Mouse (Mus musculus) myocyte (in vitro differentiated cells): ENCODE measurements around the gene Crnkl1. TPM values are rescaled to one million over a fixed set of nuclear protein-coding genes. Genes with fewer than 3 reads are reported as not detected.

Source experiments
- H3K27me3 ChIP-seq: one replicate; pipeline ENCODE4 v1.6.1; 2011; ENCODE audit not compliant: control insufficient read depth, insufficient read depth, insufficient read length
- H3K36me3 ChIP-seq: one replicate; pipeline ENCODE4 v1.6.1; 2011; ENCODE audit not compliant: control insufficient read depth, insufficient read depth
- H3K4me2 ChIP-seq: one replicate; pipeline ENCODE4 v1.6.1; 2011; ENCODE audit warnings: low read depth, control low read depth
- H3K4me3 ChIP-seq: one replicate; pipeline ENCODE4 v1.5.1; 2011; ENCODE audit warnings: mild to moderate bottlenecking, control low read depth, moderate library complexity
- H3K79me2 ChIP-seq: one replicate; pipeline ENCODE4 v1.6.1; 2011; ENCODE audit not compliant: control insufficient read depth, insufficient read depth
- H3ac ChIP-seq: one replicate; pipeline ENCODE4 v1.6.1; 2011; ENCODE audit not compliant: control insufficient read depth, insufficient read length
- CEBPB ChIP-seq: IDR thresholded peaks from 2 replicates; pipeline ENCODE4 v1.6.1; 2011; ENCODE audit warnings: mild to moderate bottlenecking, moderate library complexity; ENCODE audit not compliant: poor library complexity, insufficient read depth, severe bottlenecking
- E2F4 ChIP-seq: IDR thresholded peaks from one replicate; pipeline ENCODE4 v1.6.1; 2011; ENCODE audit warnings: mild to moderate bottlenecking, control low read depth, moderate library complexity; ENCODE audit not compliant: insufficient read depth
- MAX ChIP-seq: IDR thresholded peaks from one replicate; pipeline ENCODE4 v1.6.1; 2011; ENCODE audit warnings: low read depth, mild to moderate bottlenecking, control low read depth
- MYOD1 ChIP-seq, 3 experiments: IDR thresholded peaks; one replicate each; pipeline ENCODE4 v1.6.1; 2011; ENCODE audit warnings: control low read depth in 2 of 3, low read depth in 2 of 3, mild to moderate bottlenecking in 2 of 3, moderate library complexity in 1 of 3; ENCODE audit not compliant: insufficient read length in 2 of 3, control insufficient read depth in 1 of 3
- MYOG ChIP-seq, 3 experiments: IDR thresholded peaks; one replicate each; pipeline ENCODE4 v1.6.1; 2011; ENCODE audit warnings: control low read depth in 2 of 3, low read depth in 2 of 3, mild to moderate bottlenecking in 2 of 3; ENCODE audit not compliant: insufficient read length in 2 of 3, control insufficient read depth in 1 of 3, insufficient read depth in 1 of 3
- POLR2A ChIP-seq: IDR thresholded peaks from one replicate; pipeline ENCODE4 v1.6.1; 2011; ENCODE audit warnings: low read depth, mild to moderate bottlenecking, control low read depth, moderate library complexity; ENCODE audit not compliant: insufficient read length
- POLR2AphosphoS2 ChIP-seq: IDR thresholded peaks from one replicate; pipeline ENCODE4 v1.6.1; 2011; ENCODE audit warnings: low read depth, control low read depth; ENCODE audit not compliant: insufficient read length
- REST ChIP-seq: IDR thresholded peaks from one replicate; pipeline ENCODE4 v1.6.1; 2011; ENCODE audit warnings: mild to moderate bottlenecking, control low read depth, moderate library complexity; ENCODE audit not compliant: insufficient read depth, insufficient read length
- SRF ChIP-seq: IDR thresholded peaks from one replicate; pipeline ENCODE4 v1.6.1; 2011; ENCODE audit warnings: low read depth; ENCODE audit not compliant: control insufficient read depth, insufficient read length
- TCF12 ChIP-seq: IDR thresholded peaks from one replicate; pipeline ENCODE4 v1.6.1; 2011; ENCODE audit warnings: mild to moderate bottlenecking, control low read depth; ENCODE audit not compliant: poor library complexity, insufficient read depth, severe bottlenecking
- TCF3 ChIP-seq: IDR thresholded peaks from one replicate; pipeline ENCODE4 v1.6.1; 2011; ENCODE audit warnings: low read depth, control low read depth; ENCODE audit not compliant: insufficient read length
- USF1 ChIP-seq: IDR thresholded peaks from one replicate; pipeline ENCODE4 v1.6.1; 2011; ENCODE audit warnings: low read depth, mild to moderate bottlenecking, control low read depth, moderate library complexity
- polyA plus RNA-seq: library from polyadenylated mRNA; unstranded; fragments of >200 nt; fragmentation: generic; extraction: Trizol; gene quantifications from one replicate; pipeline ENCODE4 v1.2.1, GENCODE M21; 2012; ENCODE audit warnings: missing spikeins

The Crnkl1 gene
- polyA plus RNA-seq, 1 experiment, result 10.9 TPM

GRCm38 (mm10) chr2:145952726-145953125 lies 17.9 kb upstream of the Crnkl1 start:
- no peak overlapping the region for H3K4me2 ChIP-seq
- TF ChIP-seq TCF3 (no peak), E2F4 (no peak), POLR2AphosphoS2 (no peak), MYOG (IDR thresholded peaks at IDR 0.05; ENCODE audit: control insufficient read depth in 1 of 3, insufficient read depth in 1 of 3, insufficient read length in 2 of 3, low read depth in 2 of 3) (no peak), USF1 (no peak), SRF (no peak), TCF12 (no peak), POLR2A (no peak), MYOD1 (IDR thresholded peaks at IDR 0.05; ENCODE audit: control insufficient read depth in 1 of 3, insufficient read length in 2 of 3, low read depth in 2 of 3) (no peak), MAX (no peak), REST (no peak), CEBPB (no peak)
- H3K27me3 ChIP-seq, result no peaks in the 10 kb centered on the region
- no peaks in the 10 kb centered on the region for H3K79me2 ChIP-seq
- no peak overlapping the region for H3K4me3 ChIP-seq
- no peak overlapping the region for H3ac ChIP-seq
- no peaks in the 10 kb centered on the region for H3K36me3 ChIP-seq

GRCm38 (mm10) chr2:145950239-145950638 lies 15.4 kb upstream of the Crnkl1 start:
- no peaks in the 10 kb centered on the region for H3K36me3 ChIP-seq
- no peak overlapping the region for H3ac ChIP-seq
- H3K4me2 ChIP-seq, result no peak overlapping the region
- no peak overlapping the region for H3K4me3 ChIP-seq
- H3K27me3 ChIP-seq, result no peaks in the 10 kb centered on the region
- H3K79me2 ChIP-seq, result no peaks in the 10 kb centered on the region
- no peak for TF ChIP-seq TCF3
- no peak for TF ChIP-seq POLR2A
- TF ChIP-seq TCF12, result no peak
- no peak for TF ChIP-seq REST
- TF ChIP-seq MAX, result no peak

- TF ChIP-seq POLR2A (no peak), E2F4 (no peak), SRF (no peak), REST (no peak), CEBPB (no peak), MAX (no peak), MYOG (IDR thresholded peaks at IDR 0.05; ENCODE audit: control insufficient read depth in 1 of 3, insufficient read depth in 1 of 3, insufficient read length in 2 of 3, low read depth in 2 of 3) (no peak), TCF12 (no peak), MYOD1 (IDR thresholded peaks at IDR 0.05; ENCODE audit: control insufficient read depth in 1 of 3, insufficient read length in 2 of 3, low read depth in 2 of 3) (no peak), TCF3 (no peak), POLR2AphosphoS2 (no peak), USF1 (no peak)
- no peak overlapping the region for H3K4me3 ChIP-seq
- H3K27me3 ChIP-seq, result no peaks in the 10 kb centered on the region
- H3K4me2 ChIP-seq, result no peak overlapping the region
- no peaks in the 10 kb centered on the region for H3K36me3 ChIP-seq
- H3K79me2 ChIP-seq, result no peaks in the 10 kb centered on the region
- no peak overlapping the region for H3ac ChIP-seq
Observed at GRCm38 (mm10) chr2:145949475-145950068, 14.8 kb upstream of the Crnkl1 start.

- TF ChIP-seq REST (no peak), MYOD1 (IDR thresholded peaks at IDR 0.05; ENCODE audit: control insufficient read depth in 1 of 3, insufficient read length in 2 of 3, low read depth in 2 of 3) (no peak), CEBPB (no peak), SRF (no peak), POLR2A (no peak), E2F4 (no peak), MAX (no peak)
- no peak overlapping the region for H3K4me2 ChIP-seq
- no peaks in the 10 kb centered on the region for H3K79me2 ChIP-seq
- H3K27me3 ChIP-seq, result no peaks in the 10 kb centered on the region
- no peak overlapping the region for H3ac ChIP-seq
- H3K36me3 ChIP-seq, result no peaks in the 10 kb centered on the region
- H3K4me3 ChIP-seq, result no peak overlapping the region
Observed at GRCm38 (mm10) chr2:145948402-145948954, 13.7 kb upstream of the Crnkl1 start.

- H3K4me3 ChIP-seq, result no peak overlapping the region
Observed at GRCm38 (mm10) chr2:145944286-145944685, 9.5 kb upstream of the Crnkl1 start.

More at GRCm38 (mm10) chr2:145944286-145944685, 9.5 kb upstream of the Crnkl1 start:
- Histone ChIP-seq H3K27me3 (peaks cover 6% of the 10 kb centered on the region), H3ac (no peak overlapping the region), H3K36me3 (no peaks in the 10 kb centered on the region), H3K4me2 (no peak overlapping the region), H3K79me2 (no peaks in the 10 kb centered on the region)
- no peak for TF ChIP-seq E2F4
- no peak for TF ChIP-seq POLR2A
- TF ChIP-seq MYOD1 (IDR thresholded peaks at IDR 0.05; ENCODE audit: control insufficient read depth in 1 of 3, insufficient read length in 2 of 3, low read depth in 2 of 3), result no peak
- TF ChIP-seq MAX, result no peak
- TF ChIP-seq SRF, result no peak
- TF ChIP-seq TCF12, result no peak
- TF ChIP-seq CEBPB, result no peak
- TF ChIP-seq TCF3, result no peak
- no peak for TF ChIP-seq REST
- TF ChIP-seq USF1, result no peak
- no peak for TF ChIP-seq POLR2AphosphoS2
- no peak for TF ChIP-seq MYOG (IDR thresholded peaks at IDR 0.05; ENCODE audit: control insufficient read depth in 1 of 3, insufficient read depth in 1 of 3, insufficient read length in 2 of 3, low read depth in 2 of 3)
